Mouse (Mus musculus): Measurements from ENCODE around the gene Plk5.

GRCm38 (mm10) chr10:80336263-80336662 is 20.0 kb upstream of the Plk5 start:
- no peak for TF ChIP-seq MAZ (IDR thresholded peaks at IDR 0.05; ENCODE audit: low read depth, low read length)
- TF ChIP-seq MAX (IDR thresholded peaks at IDR 0.05; ENCODE audit: low read length), result no peak
- no peak for TF ChIP-seq E2F4 (IDR thresholded peaks at IDR 0.05; ENCODE audit: borderline replicate concordance, low read depth, low read length)
- TF ChIP-seq ZC3H11A (IDR thresholded peaks at IDR 0.05; ENCODE audit: low read depth, low read length), result no peak
- TF ChIP-seq CHD2 (IDR thresholded peaks at IDR 0.05; ENCODE audit: low read length), result no peak
- no peak for TF ChIP-seq ETS1 (IDR thresholded peaks at IDR 0.05; ENCODE audit: low read depth, low read length)
- no peak for TF ChIP-seq NELFE (IDR thresholded peaks at IDR 0.05; ENCODE audit: low read depth, low read length)
